Mouse (Mus musculus): Measurements from ENCODE around the gene Cryba4.
A peak's percentile ranks its signal among the peaks of the same experiment; 100 is the strongest.

The Cryba4 gene

GRCm38 (mm10) chr5:112206543-112207255, 45.6 kb downstream of the Cryba4 start:
- peak; percentile 84 for DNase-seq (ENCODE audit: low read depth, low spot score)

GRCm38 (mm10) chr5:112199656-112200055, 52.7 kb downstream of the Cryba4 start:
- DNase-seq (ENCODE audit: low read depth, low spot score) = peak; percentile 73

Data from R1 (cell line).